Mouse (Mus musculus): ENCODE results near the gene Elp5. TPM values are rescaled to one million over a fixed set of nuclear protein-coding genes. Genes with fewer than 3 reads are reported as not detected.

The Elp5 gene
- polyA plus RNA-seq, 1 experiment from 2014 or later = 57.7 TPM

DNA sequence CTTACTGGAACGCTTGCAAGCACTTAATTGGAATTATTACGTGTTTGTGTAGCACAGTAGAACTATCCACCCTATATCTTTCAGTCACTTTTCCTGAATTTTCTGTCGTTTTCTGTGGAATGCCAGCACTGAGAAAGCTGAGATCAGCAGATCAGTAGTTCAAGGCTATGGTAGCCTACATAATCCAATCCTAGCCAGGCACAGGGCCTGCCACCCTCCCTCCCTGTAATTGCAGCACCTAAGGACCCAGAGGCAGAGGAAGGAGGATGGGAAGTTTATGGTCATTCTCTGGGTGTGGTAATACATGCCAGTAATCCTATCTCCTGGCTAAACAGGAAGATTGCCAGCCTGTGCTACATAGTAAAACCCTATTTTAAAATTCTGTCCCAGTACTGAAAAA, 59.5 kb downstream of the Elp5 start:
- TF ChIP-seq CTCF (IDR thresholded peaks at IDR 0.05; ENCODE audit: low read depth) = no peak
- WGBS = 48% methylated on average over 3 of the region's 3 CpGs
- no peak overlapping the region for H3K4me2 ChIP-seq (replicated peaks; ENCODE audit: low read depth)
- no peaks in the 10 kb centered on the region for H3K27me3 ChIP-seq (replicated peaks; ENCODE audit: control insufficient read depth, insufficient read depth, low read length)
- peaks cover 13% of the 10 kb centered on the region for H3K36me3 ChIP-seq (ENCODE audit: control insufficient read depth, insufficient read depth)
- H3K4me3 ChIP-seq (ENCODE audit: low read depth, low read length) = no peak overlapping the region
- no peak overlapping the region for H3K27ac ChIP-seq (ENCODE audit: low read depth, low read length)
- no peaks in the 10 kb centered on the region for H3K9me3 ChIP-seq (ENCODE audit: control insufficient read depth)
- H3K4me1 ChIP-seq (replicated peaks; ENCODE audit: control insufficient read depth, insufficient read depth, low read length) = 0 out of 2 replicates have a peak, but pooled peaks cover 5% of the 10 kb centered on the region
- no peak for ATAC-seq
- no peak overlapping the region for H3K9ac ChIP-seq (ENCODE audit: low read depth, low read length)

DNA sequence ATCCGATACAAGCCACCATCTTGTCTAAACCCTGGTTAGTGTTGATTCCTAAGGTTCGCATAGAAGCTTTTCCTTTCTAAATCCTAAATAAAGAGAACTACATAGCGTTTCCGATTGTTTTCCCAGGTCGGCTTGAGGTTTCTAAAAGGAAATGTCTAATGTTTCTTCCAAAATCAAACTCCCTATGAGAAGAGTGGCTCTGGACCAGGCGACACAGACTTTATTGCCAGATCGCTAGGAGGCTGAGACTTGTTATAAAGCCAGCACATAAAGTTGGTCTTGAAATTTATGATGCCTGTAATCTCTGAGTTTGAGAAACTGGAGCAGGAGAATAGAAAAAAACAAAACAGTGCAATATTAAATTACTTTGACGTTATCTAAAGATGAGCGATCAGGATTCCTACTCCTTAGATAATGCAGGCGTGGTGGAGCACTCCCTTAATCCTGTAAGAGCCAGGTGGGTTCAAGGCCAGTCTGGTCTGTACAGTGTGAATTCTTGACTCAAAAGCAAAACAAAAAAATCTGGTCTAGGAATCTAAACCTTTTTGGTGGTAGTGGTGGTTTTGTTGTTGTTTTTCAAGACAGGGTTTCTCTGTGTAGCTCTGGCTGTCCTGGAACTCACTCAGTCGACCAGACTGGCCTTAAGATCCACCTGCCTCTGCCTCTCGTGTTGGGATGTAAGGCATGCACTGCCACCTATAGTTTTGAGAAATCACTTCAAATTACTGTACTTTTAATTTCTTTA, 60.1 kb downstream of the Elp5 start:
- TF ChIP-seq CTCF (IDR thresholded peaks at IDR 0.05; ENCODE audit: low read depth) = peak; percentile 35; the same call in 1 of the 2 replicates
- Histone ChIP-seq H3K9ac (ENCODE audit: low read depth, low read length) (peak overlapping the region; percentile 51), H3K36me3 (ENCODE audit: control insufficient read depth, insufficient read depth) (peaks cover 19% of the 10 kb centered on the region), H3K4me3 (ENCODE audit: low read depth, low read length) (peak overlapping the region; percentile 44), H3K4me2 (replicated peaks; ENCODE audit: low read depth) (peak overlapping the region; percentile 70), H3K27me3 (replicated peaks; ENCODE audit: control insufficient read depth, insufficient read depth, low read length) (no peaks in the 10 kb centered on the region), H3K4me1 (replicated peaks; ENCODE audit: control insufficient read depth, insufficient read depth, low read length) (0 out of 2 replicates have a peak, but pooled peaks cover 5% of the 10 kb centered on the region), H3K27ac (ENCODE audit: low read depth, low read length) (peak overlapping the region; percentile 94), H3K9me3 (ENCODE audit: control insufficient read depth) (no peaks in the 10 kb centered on the region)
- WGBS = 1% methylated on average over 12 of the region's 12 CpGs
- no peak for ATAC-seq

DNA sequence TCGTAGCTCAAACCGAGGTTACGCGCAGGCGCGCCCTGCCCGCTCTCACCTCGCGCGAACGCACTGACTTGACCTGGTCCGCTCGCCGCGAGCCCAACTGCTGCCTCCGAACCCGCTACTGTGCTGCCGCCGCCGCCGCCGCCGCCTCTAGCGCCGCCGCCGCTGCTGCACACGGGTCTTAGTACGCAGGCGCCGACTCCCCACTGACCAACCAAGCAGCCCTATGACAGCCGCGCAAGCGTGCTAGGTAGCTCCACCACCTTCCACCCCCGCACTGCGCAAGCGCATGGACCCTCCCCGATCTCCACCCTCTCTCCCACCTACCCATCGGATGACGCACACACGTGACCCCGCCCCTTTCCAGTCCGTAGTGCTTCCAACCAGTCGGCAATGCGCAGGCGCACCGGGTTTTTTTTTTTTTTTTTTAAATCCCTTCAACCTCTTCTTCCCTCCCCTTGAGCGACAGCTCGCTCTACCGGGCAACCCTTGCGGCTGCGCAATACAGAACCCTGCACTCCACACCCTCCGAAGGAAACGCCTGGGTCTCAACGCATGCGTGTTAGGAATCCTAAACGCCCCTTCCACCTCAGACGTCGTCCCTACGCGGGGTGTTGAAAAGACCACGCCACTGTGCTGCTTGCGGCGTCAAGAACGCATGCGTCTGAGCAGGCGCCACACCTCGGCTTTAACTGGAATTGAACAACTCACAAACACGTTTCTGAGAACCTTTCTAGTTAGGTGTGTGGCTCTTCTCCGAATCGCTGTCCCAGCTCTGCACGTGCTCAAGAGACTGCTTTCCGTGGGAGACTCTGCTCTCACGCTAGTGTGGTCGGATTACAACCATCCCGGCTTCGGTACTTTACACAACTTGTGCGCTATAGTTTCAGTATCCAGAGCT, 61.0 kb downstream of the Elp5 start, which contains the start of gene Eif5a:
TSS of gene Eif5a (minus strand) at position 845 of the 898 bp plus-strand sequence.
- H3K36me3 ChIP-seq (ENCODE audit: control insufficient read depth, insufficient read depth) = peaks cover 27% of the 10 kb centered on the region
- peak within 1 kb of the TSS; percentile 87 for H3K9ac ChIP-seq (ENCODE audit: low read depth, low read length)
- no peaks in the 10 kb centered on the region for H3K27me3 ChIP-seq (replicated peaks; ENCODE audit: control insufficient read depth, insufficient read depth, low read length)
- H3K4me3 ChIP-seq (ENCODE audit: low read depth, low read length) = peak within 1 kb of the TSS; percentile 70
- H3K27ac ChIP-seq (ENCODE audit: low read depth, low read length) = peak within 1 kb of the TSS; percentile 98
- peak; percentile 95 for ATAC-seq
- 0 out of 2 replicates have a peak, but pooled peaks cover 5% of the 10 kb centered on the region for H3K4me1 ChIP-seq (replicated peaks; ENCODE audit: control insufficient read depth, insufficient read depth, low read length)
- peak; percentile 82 for TF ChIP-seq CTCF (IDR thresholded peaks at IDR 0.05; ENCODE audit: low read depth)
- H3K9me3 ChIP-seq (ENCODE audit: control insufficient read depth) = no peaks in the 10 kb centered on the region
- peak within 1 kb of the TSS; percentile 94 for H3K4me2 ChIP-seq (replicated peaks; ENCODE audit: low read depth)
- under 1% methylated on average over 73 of the region's 78 CpGs for WGBS

DNA sequence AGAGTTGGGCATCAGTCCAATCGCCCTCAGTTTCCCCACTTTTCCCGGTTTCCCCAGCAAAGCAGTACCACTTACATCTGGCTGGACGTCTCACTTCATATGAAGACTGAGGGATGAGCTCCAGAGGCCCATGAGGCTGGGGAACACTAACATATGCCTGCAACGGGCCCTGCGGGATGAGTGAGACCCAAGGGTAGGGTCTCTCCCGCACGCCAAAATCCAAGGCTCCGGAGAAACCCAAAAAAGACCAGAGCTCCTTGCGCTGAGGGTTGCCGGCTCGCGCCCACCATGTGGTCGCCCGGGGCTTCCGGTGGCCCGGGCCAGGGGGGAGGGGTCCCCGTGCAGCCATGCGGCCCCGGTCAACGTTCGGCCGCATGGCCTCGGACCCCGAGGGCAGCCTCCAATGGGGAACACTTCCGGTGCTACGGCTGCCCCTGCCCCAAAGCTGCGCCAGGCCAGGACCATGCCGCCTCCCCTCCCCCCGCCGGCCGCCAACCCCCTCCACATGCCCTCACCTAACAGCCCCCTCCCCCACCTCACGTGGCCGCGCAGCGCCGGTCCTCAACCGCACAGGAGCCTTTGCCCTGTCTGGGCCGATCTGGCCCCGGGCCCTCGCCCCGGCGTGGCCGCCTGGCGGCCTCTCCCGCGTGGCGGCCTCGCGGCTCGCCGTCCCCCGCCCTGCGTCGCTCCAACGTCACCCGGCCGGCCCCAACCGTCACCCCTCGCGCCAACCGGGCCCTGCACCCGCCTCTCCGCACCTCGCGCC, 61.9 kb downstream of the Elp5 start:
- Histone ChIP-seq H3K4me3 (ENCODE audit: low read depth, low read length) (peak overlapping the region; percentile 70), H3K36me3 (ENCODE audit: control insufficient read depth, insufficient read depth) (peaks cover 36% of the 10 kb centered on the region), H3K27me3 (replicated peaks; ENCODE audit: control insufficient read depth, insufficient read depth, low read length) (no peaks in the 10 kb centered on the region), H3K4me1 (replicated peaks; ENCODE audit: control insufficient read depth, insufficient read depth, low read length) (0 out of 2 replicates have a peak, but pooled peaks cover 5% of the 10 kb centered on the region), H3K9me3 (ENCODE audit: control insufficient read depth) (no peaks in the 10 kb centered on the region), H3K4me2 (replicated peaks; ENCODE audit: low read depth) (peak overlapping the region; percentile 94), H3K9ac (ENCODE audit: low read depth, low read length) (peak overlapping the region; percentile 87), H3K27ac (ENCODE audit: low read depth, low read length) (peak overlapping the region; percentile 98)
- peak; percentile 32 for ATAC-seq
- no peak; the same call in 1 of the 2 replicates for TF ChIP-seq CTCF (IDR thresholded peaks at IDR 0.05; ENCODE audit: low read depth)
- WGBS = under 1% methylated on average over 62 of the region's 65 CpGs

DNA sequence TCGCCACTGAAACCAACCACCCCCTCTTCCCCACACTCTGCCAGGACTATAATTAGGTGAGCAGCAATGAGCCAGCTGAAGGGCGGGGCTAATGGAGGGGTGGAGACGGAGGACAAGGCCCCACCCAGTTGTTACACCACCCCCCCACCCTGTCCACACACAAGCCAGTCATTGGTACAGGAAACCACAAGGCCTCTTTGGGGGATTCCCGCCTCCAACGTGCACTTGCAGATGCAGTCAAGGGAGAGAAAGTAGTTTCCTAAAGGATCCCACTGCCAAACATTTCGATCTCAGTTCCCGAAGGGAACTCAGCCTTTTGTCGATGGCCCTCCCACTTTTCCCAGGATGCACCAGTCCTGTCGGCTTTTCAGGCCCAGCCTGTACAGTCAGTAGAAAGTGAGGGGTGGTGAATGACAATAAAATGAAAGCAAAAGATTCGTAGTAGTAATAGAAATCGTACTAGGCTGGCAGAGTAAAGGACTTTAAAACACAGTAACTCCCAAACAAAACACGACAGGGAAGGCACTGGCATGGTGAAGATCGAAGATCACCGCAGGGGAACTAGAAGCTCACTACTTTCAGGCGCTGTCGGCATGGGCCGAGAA, 62.6 kb downstream of the Elp5 start:
- peak overlapping the region; percentile 98 for H3K27ac ChIP-seq (ENCODE audit: low read depth, low read length)
- ATAC-seq = peak; percentile 20
- no peaks in the 10 kb centered on the region for H3K9me3 ChIP-seq (ENCODE audit: control insufficient read depth)
- 0 out of 2 replicates have a peak, but pooled peaks cover 5% of the 10 kb centered on the region for H3K4me1 ChIP-seq (replicated peaks; ENCODE audit: control insufficient read depth, insufficient read depth, low read length)
- peak overlapping the region; percentile 94 for H3K4me2 ChIP-seq (replicated peaks; ENCODE audit: low read depth)
- H3K4me3 ChIP-seq (ENCODE audit: low read depth, low read length) = peak overlapping the region; percentile 70
- TF ChIP-seq CTCF (IDR thresholded peaks at IDR 0.05; ENCODE audit: low read depth) = no peak
- H3K27me3 ChIP-seq (replicated peaks; ENCODE audit: control insufficient read depth, insufficient read depth, low read length) = no peaks in the 10 kb centered on the region
- H3K36me3 ChIP-seq (ENCODE audit: control insufficient read depth, insufficient read depth) = peaks cover 37% of the 10 kb centered on the region
- under 1% methylated on average over 17 of the region's 17 CpGs for WGBS
- H3K9ac ChIP-seq (ENCODE audit: low read depth, low read length) = peak overlapping the region; percentile 87

All from intestine, postnatal 0 days (tissue).